Mouse (Mus musculus) hindbrain, embryonic 15.5 days (tissue): ENCODE measurements around the gene Llgl2. TPM values are rescaled to one million over a fixed set of nuclear protein-coding genes. Genes with fewer than 3 reads are reported as not detected.
A peak's percentile ranks its signal among the peaks of the same experiment; 100 is the strongest.

ENCODE experiments used
- ATAC-seq: fragments of 200-750 bp; cut with Nextera tagmentation; 2 replicates; pipeline ENCODE4 v1.8.0; 2017; ENCODE audit warnings: low read depth, moderate number of reproducible peaks, moderate TSS enrichment; ENCODE audit not compliant: low FRiP score
- H3K27ac ChIP-seq: fragments of 300-500 bp; sonication (generic); replicated peaks from 2 replicates; pipeline ENCODE4 v1.5.1; 2015; ENCODE audit warnings: mild to moderate bottlenecking, inconsistent platforms
- H3K27me3 ChIP-seq: fragments of 300-500 bp; sonication (generic); 2 replicates; pipeline ENCODE4 v1.6.1; 2015; ENCODE audit warnings: control low read depth, inconsistent platforms
- H3K36me3 ChIP-seq: fragments of 300-500 bp; sonication (generic); 2 replicates; pipeline ENCODE4 v1.6.1; 2015; ENCODE audit warnings: control low read depth, inconsistent platforms
- H3K4me1 ChIP-seq: fragments of 300-500 bp; sonication (generic); replicated peaks from 2 replicates; pipeline ENCODE4 v1.6.1; 2015; ENCODE audit warnings: control low read depth, inconsistent platforms
- H3K4me2 ChIP-seq: fragments of 300-500 bp; sonication (generic); 2 replicates; pipeline ENCODE4 v1.6.1; 2015; ENCODE audit warnings: moderate library complexity, mild to moderate bottlenecking, inconsistent platforms
- H3K4me3 ChIP-seq: fragments of 300-500 bp; sonication (generic); 2 replicates; pipeline ENCODE4 v1.5.1; 2015; ENCODE audit warnings: mild to moderate bottlenecking, inconsistent platforms
- H3K9ac ChIP-seq: fragments of 300-500 bp; sonication (generic); 2 replicates; pipeline ENCODE4 v1.6.1; 2015; ENCODE audit warnings: inconsistent platforms
- H3K9me3 ChIP-seq: fragments of 300-500 bp; sonication (generic); 2 replicates; pipeline ENCODE4 v1.6.1; 2016; ENCODE audit warnings: control low read depth, inconsistent platforms
- WGBS: fragments of 180-500 bp; shearing (Covaris S2); methylation state at CpG from one replicate; pipeline ENCODE4 v1.1.7; 2015; 5-methylcytosine and 5-hydroxymethylcytosine counted together
- polyA plus RNA-seq: library from polyadenylated mRNA; unstranded; fragments of >200 nt; fragmentation: Nextera tagmentation; extraction: Ambion mirVana; gene quantifications from 2 replicates; pipeline ENCODE4 v1.2.1, GENCODE M21; 2015

Llgl2 gene
- polyA plus RNA-seq, 1 experiment from 2014 or later: 1.3 TPM

GRCm38 (mm10) chr11:115792353-115792752 lies 31.5 kb upstream of the Llgl2 start:
- H3K36me3 ChIP-seq: peaks cover 63% of the 10 kb centered on the region
- H3K4me2 ChIP-seq: no peak overlapping the region
- no peak overlapping the region for H3K9ac ChIP-seq

GRCm38 (mm10) chr11:115796898-115797297 lies 27.0 kb upstream of the Llgl2 start:
- H3K27me3 ChIP-seq: no peaks in the 10 kb centered on the region
- H3K4me2 ChIP-seq: no peak overlapping the region
- H3K4me3 ChIP-seq: no peak overlapping the region
- peaks cover 57% of the 10 kb centered on the region for H3K36me3 ChIP-seq
- no peaks in the 10 kb centered on the region for H3K4me1 ChIP-seq
- H3K9me3 ChIP-seq: no peaks in the 10 kb centered on the region
- WGBS: 78% methylated on average over 15 of the region's 15 CpGs
- H3K27ac ChIP-seq: no peak overlapping the region
- ATAC-seq: no peak
- no peak overlapping the region for H3K9ac ChIP-seq

More at GRCm38 (mm10) chr11:115792353-115792752, 31.5 kb upstream of the Llgl2 start:
- Histone ChIP-seq H3K9me3 (no peaks in the 10 kb centered on the region), H3K4me3 (no peak overlapping the region), H3K4me1 (peaks cover under 1% of the 10 kb centered on the region; the same call in 1 of the 2 replicates), H3K27me3 (no peaks in the 10 kb centered on the region), H3K27ac (no peak overlapping the region)
- ATAC-seq: no peak
- WGBS: 85% methylated on average over 14 of the region's 14 CpGs

- Histone ChIP-seq H3K4me2 (no peak overlapping the region), H3K4me3 (no peak overlapping the region), H3K9ac (no peak overlapping the region), H3K9me3 (no peaks in the 10 kb centered on the region), H3K4me1 (no peaks in the 10 kb centered on the region), H3K27ac (no peak overlapping the region), H3K27me3 (no peaks in the 10 kb centered on the region), H3K36me3 (peaks cover 50% of the 10 kb centered on the region)
- no peak for ATAC-seq
- 82% methylated on average over 9 of the region's 9 CpGs for WGBS
Measured at GRCm38 (mm10) chr11:115797665-115798064, 26.2 kb upstream of the Llgl2 start.

- 94% methylated on average over 18 of the region's 18 CpGs for WGBS
- H3K4me2 ChIP-seq: no peak overlapping the region
- no peaks in the 10 kb centered on the region for H3K4me1 ChIP-seq
- H3K27me3 ChIP-seq: no peaks in the 10 kb centered on the region
- H3K9ac ChIP-seq: no peak overlapping the region
- no peak for ATAC-seq
- no peak overlapping the region for H3K27ac ChIP-seq
- no peak overlapping the region for H3K4me3 ChIP-seq
- peaks cover 24% of the 10 kb centered on the region for H3K36me3 ChIP-seq
- no peaks in the 10 kb centered on the region for H3K9me3 ChIP-seq
Measured at GRCm38 (mm10) chr11:115800981-115801380, 22.9 kb upstream of the Llgl2 start.

- H3K4me3 ChIP-seq: no peak overlapping the region
- WGBS: 90% methylated on average over 24 of the region's 24 CpGs
- no peak overlapping the region for H3K27ac ChIP-seq
- peaks cover 12% of the 10 kb centered on the region for H3K4me1 ChIP-seq
- no peak overlapping the region for H3K4me2 ChIP-seq
- ATAC-seq: no peak
- peaks cover 12% of the 10 kb centered on the region for H3K36me3 ChIP-seq
- no peak overlapping the region for H3K9ac ChIP-seq
- H3K9me3 ChIP-seq: no peaks in the 10 kb centered on the region
- no peaks in the 10 kb centered on the region for H3K27me3 ChIP-seq
Measured at GRCm38 (mm10) chr11:115803072-115803709, 20.7 kb upstream of the Llgl2 start.

GRCm38 (mm10) chr11:115805005-115805404 lies 18.8 kb upstream of the Llgl2 start:
- H3K4me1 ChIP-seq: peaks cover 30% of the 10 kb centered on the region
- no peak overlapping the region for H3K4me3 ChIP-seq
- peaks cover 6% of the 10 kb centered on the region; the same call in 1 of the 2 replicates for H3K36me3 ChIP-seq
- H3K9ac ChIP-seq: no peak overlapping the region
- ATAC-seq: no peak
- H3K27ac ChIP-seq: no peak overlapping the region
- WGBS: 95% methylated on average over 7 of the region's 7 CpGs
- H3K4me2 ChIP-seq: no peak overlapping the region
- no peaks in the 10 kb centered on the region for H3K27me3 ChIP-seq
- H3K9me3 ChIP-seq: no peaks in the 10 kb centered on the region

- Histone ChIP-seq H3K27ac (no peak overlapping the region; the same call in 1 of the 2 replicates), H3K4me1 (peaks cover 42% of the 10 kb centered on the region), H3K36me3 (peaks cover 4% of the 10 kb centered on the region; the same call in 1 of the 2 replicates), H3K27me3 (no peaks in the 10 kb centered on the region), H3K4me2 (peak overlapping the region; percentile 23; the same call in 1 of the 2 replicates), H3K4me3 (no peak overlapping the region), H3K9ac (no peak overlapping the region), H3K9me3 (no peaks in the 10 kb centered on the region)
- no peak for ATAC-seq
- 92% methylated on average over 10 of the region's 10 CpGs for WGBS
Measured at GRCm38 (mm10) chr11:115806154-115806553, 17.7 kb upstream of the Llgl2 start.

- WGBS: 32% methylated on average over 6 of the region's 6 CpGs
- Histone ChIP-seq H3K36me3 (peaks cover 4% of the 10 kb centered on the region; the same call in 1 of the 2 replicates), H3K27ac (peak overlapping the region; percentile 66), H3K4me3 (no peak overlapping the region), H3K9ac (no peak overlapping the region), H3K4me2 (peak overlapping the region; percentile 85; the same call in 1 of the 2 replicates), H3K27me3 (no peaks in the 10 kb centered on the region), H3K4me1 (peaks cover 51% of the 10 kb centered on the region), H3K9me3 (no peaks in the 10 kb centered on the region)
- peak; percentile 47; the same call in 1 of the 2 replicates for ATAC-seq
Measured at GRCm38 (mm10) chr11:115807306-115807705, 16.5 kb upstream of the Llgl2 start.

GRCm38 (mm10) chr11:115807971-115808370 lies 15.9 kb upstream of the Llgl2 start:
- H3K9ac ChIP-seq: no peak overlapping the region
- peak overlapping the region; percentile 85; the same call in 1 of the 2 replicates for H3K4me2 ChIP-seq
- no peaks in the 10 kb centered on the region for H3K9me3 ChIP-seq
- peaks cover 1% of the 10 kb centered on the region; the same call in 1 of the 2 replicates for H3K36me3 ChIP-seq
- 44% methylated on average over 11 of the region's 11 CpGs for WGBS
- H3K4me3 ChIP-seq: no peak overlapping the region
- H3K27ac ChIP-seq: peak overlapping the region; percentile 66
- H3K4me1 ChIP-seq: peaks cover 58% of the 10 kb centered on the region
- H3K27me3 ChIP-seq: no peaks in the 10 kb centered on the region
- no peak for ATAC-seq

GRCm38 (mm10) chr11:115808696-115809310 lies 15.0 kb upstream of the Llgl2 start:
- WGBS: 38% methylated on average over 10 of the region's 10 CpGs
- Histone ChIP-seq H3K4me3 (no peak overlapping the region), H3K9ac (no peak overlapping the region), H3K9me3 (no peaks in the 10 kb centered on the region), H3K27me3 (no peaks in the 10 kb centered on the region), H3K27ac (peak overlapping the region; percentile 66), H3K4me1 (peaks cover 63% of the 10 kb centered on the region), H3K36me3 (no peaks in the 10 kb centered on the region), H3K4me2 (peak overlapping the region; percentile 85)
- ATAC-seq: no peak

GRCm38 (mm10) chr11:115809311-115809781 lies 14.5 kb upstream of the Llgl2 start:
- Histone ChIP-seq H3K36me3 (no peaks in the 10 kb centered on the region), H3K9me3 (no peaks in the 10 kb centered on the region), H3K27me3 (no peaks in the 10 kb centered on the region), H3K4me1 (peaks cover 67% of the 10 kb centered on the region), H3K4me2 (peak overlapping the region; percentile 85), H3K9ac (no peak overlapping the region), H3K4me3 (no peak overlapping the region), H3K27ac (peak overlapping the region; percentile 66)
- 61% methylated on average over 8 of the region's 8 CpGs for WGBS
- no peak for ATAC-seq

- Histone ChIP-seq H3K4me3 (peak overlapping the region; percentile 59), H3K4me1 (peaks cover 71% of the 10 kb centered on the region), H3K9me3 (no peaks in the 10 kb centered on the region), H3K27me3 (no peaks in the 10 kb centered on the region), H3K36me3 (no peaks in the 10 kb centered on the region), H3K27ac (peak overlapping the region; percentile 66; the same call in 1 of the 2 replicates), H3K4me2 (peak overlapping the region; percentile 85), H3K9ac (no peak overlapping the region)
- no peak for ATAC-seq
- 78% methylated on average over 14 of the region's 14 CpGs for WGBS
Measured at GRCm38 (mm10) chr11:115810377-115810776, 13.5 kb upstream of the Llgl2 start.
